Mouse (Mus musculus): ENCODE measurements around the gene Tprn.

DNA sequence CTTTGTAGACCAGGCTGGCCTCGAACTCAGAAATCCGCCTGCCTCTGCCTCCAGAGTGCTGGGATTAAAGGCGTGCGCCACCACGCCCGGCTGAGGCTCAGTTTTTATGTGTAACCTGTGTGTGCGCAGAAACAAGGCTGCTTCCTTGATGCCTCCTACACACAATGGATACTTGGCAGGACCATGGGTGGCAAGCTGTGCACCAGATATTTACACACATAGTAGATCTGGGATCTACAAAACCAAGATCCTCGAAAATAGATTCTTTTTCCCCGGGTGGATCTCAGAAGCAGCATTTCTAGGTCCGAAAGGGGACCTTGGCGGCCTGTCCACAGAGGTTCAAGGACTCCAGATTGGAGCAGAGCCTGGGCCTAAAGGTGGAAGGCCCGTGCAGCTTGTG lies 548 bp upstream of the Tprn start:
- TF ChIP-seq USF1 (IDR thresholded peaks at IDR 0.05; ENCODE audit: low read depth, low read length) (no peak), CTCF (conservative IDR thresholded peaks at IDR 0.05 in 1 of 2, IDR thresholded peaks at IDR 0.05 in 1 of 2; ENCODE audit: low read depth in 2 of 2, low read length in 2 of 2) (no peak), MAFK (IDR thresholded peaks at IDR 0.05; ENCODE audit: insufficient replicate concordance, low read length) (no peak), ZKSCAN1 (IDR thresholded peaks at IDR 0.05; ENCODE audit: borderline replicate concordance, low read depth, low read length) (no peak), NRF1 (IDR thresholded peaks at IDR 0.05; ENCODE audit: low read depth, low read length) (no peak), POLR2A (IDR thresholded peaks at IDR 0.05; ENCODE audit: low read depth, low read length) (no peak), ZC3H11A (IDR thresholded peaks at IDR 0.05; ENCODE audit: low read depth, low read length) (no peak), POLR2AphosphoS2 (IDR thresholded peaks at IDR 0.05; ENCODE audit: low read depth, low read length) (no peak), E2F4 (IDR thresholded peaks at IDR 0.05; ENCODE audit: insufficient replicate concordance, low read depth, low read length) (no peak), EP300 (IDR thresholded peaks at IDR 0.05; ENCODE audit: low read length) (no peak), ZNF384 (IDR thresholded peaks at IDR 0.05; ENCODE audit: low read depth, low read length) (no peak), MXI1 (IDR thresholded peaks at IDR 0.05; ENCODE audit: low read depth, low read length) (no peak), MEF2A (IDR thresholded peaks at IDR 0.05; ENCODE audit: borderline replicate concordance, low read depth, low read length) (no peak)
